Mouse (Mus musculus) ovary, adult 18-20 months (tissue): ENCODE measurements around the gene Tmem88.
A peak's percentile ranks its signal among the peaks of the same experiment; 100 is the strongest.

Experiments used
- DNase-seq: peaks from one replicate; pipeline ENCODE4 v3.0.0; 2022; ENCODE audit warnings: low spot score, mixed read lengths

Gene Tmem88

GRCm38 (mm10) chr11:69416509-69416908, 18.5 kb upstream of the Tmem88 start:
- no peak for DNase-seq

GRCm38 (mm10) chr11:69415668-69416451, 17.8 kb upstream of the Tmem88 start:
- peak; percentile 79 for DNase-seq

GRCm38 (mm10) chr11:69415327-69415667, 17.3 kb upstream of the Tmem88 start:
- DNase-seq = peak; percentile 70

GRCm38 (mm10) chr11:69414421-69415326, 16.6 kb upstream of the Tmem88 start:
- no peak for DNase-seq

GRCm38 (mm10) chr11:69413221-69414181, 15.5 kb upstream of the Tmem88 start, which contains the start of gene Kdm6b:
Gene Kdm6b, minus strand, starts transcription at chr11:69413675.
- peak; percentile 3 for DNase-seq

GRCm38 (mm10) chr11:69412548-69412947, 14.5 kb upstream of the Tmem88 start:
- no peak for DNase-seq

GRCm38 (mm10) chr11:69411538-69412203, 13.6 kb upstream of the Tmem88 start:
- DNase-seq = peak; percentile 40

- peak; percentile 86 for DNase-seq
Measured at GRCm38 (mm10) chr11:69411073-69411535, 13.1 kb upstream of the Tmem88 start.

- peak; percentile 35 for DNase-seq
Measured at GRCm38 (mm10) chr11:69410310-69411072, 12.5 kb upstream of the Tmem88 start.

GRCm38 (mm10) chr11:69410045-69410309, 11.9 kb upstream of the Tmem88 start:
- DNase-seq = no peak

GRCm38 (mm10) chr11:69409378-69410044, 11.5 kb upstream of the Tmem88 start:
- peak; percentile 65 for DNase-seq

GRCm38 (mm10) chr11:69408541-69409377, 10.7 kb upstream of the Tmem88 start:
- peak; percentile 77 for DNase-seq

GRCm38 (mm10) chr11:69407724-69408004, 9.6 kb upstream of the Tmem88 start:
- DNase-seq = no peak

- DNase-seq = no peak
Measured at GRCm38 (mm10) chr11:69406867-69407723, 9.1 kb upstream of the Tmem88 start.

GRCm38 (mm10) chr11:69406282-69406681, 8.2 kb upstream of the Tmem88 start:
- peak; percentile 2 for DNase-seq

- peak; percentile 4 for DNase-seq
Measured at GRCm38 (mm10) chr11:69405397-69406200, 7.6 kb upstream of the Tmem88 start.

- peak; percentile 10 for DNase-seq
Measured at GRCm38 (mm10) chr11:69404595-69405396, 6.8 kb upstream of the Tmem88 start.
